Mouse (Mus musculus) lung, adult 2 months (tissue): Measurements from ENCODE around the gene Rala.

Source experiments
- CTCF ChIP-seq: fragments of 200-500 bp; IDR thresholded peaks from 2 replicates; pipeline ENCODE4 v1.5.1; 2011; ENCODE audit warnings: mild to moderate bottlenecking, low read length, control low read depth; ENCODE audit not compliant: insufficient read depth
- POLR2A ChIP-seq: fragments of 200-500 bp; IDR thresholded peaks from 2 replicates; pipeline ENCODE4 v1.6.1; 2011; ENCODE audit warnings: low read depth, mild to moderate bottlenecking, control low read depth, low read length, borderline replicate concordance; ENCODE audit errors: extremely low read depth

DNA sequence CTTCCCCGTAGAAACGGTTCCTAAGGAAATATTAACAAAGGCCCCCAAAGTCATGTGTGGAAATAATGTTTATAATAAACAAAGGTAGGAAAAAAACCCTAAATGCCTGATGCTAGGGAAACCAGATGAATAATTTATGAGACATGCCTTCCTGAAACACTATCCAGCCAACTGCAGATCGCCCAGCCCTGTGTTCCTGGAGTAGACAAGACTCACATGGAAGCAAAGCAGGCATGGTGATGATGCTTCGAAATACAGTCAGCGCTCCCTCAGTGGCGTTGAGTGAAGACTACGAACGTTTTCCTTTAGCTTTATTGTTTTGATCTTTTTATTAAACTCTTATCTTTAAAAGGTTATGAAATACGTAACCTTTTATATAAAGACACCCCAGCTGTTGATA, 87.0 kb downstream of the Rala start:
- no peak for TF ChIP-seq CTCF
- TF ChIP-seq POLR2A, result no peak
